Mouse (Mus musculus) lung, embryonic 14.5 days (tissue): ENCODE measurements around the gene Adamts8. TPM values are rescaled to one million over a fixed set of nuclear protein-coding genes. Genes with fewer than 3 reads are reported as not detected.

Experiments
- ATAC-seq: fragments of 200-750 bp; cut with Nextera tagmentation; 2 replicates; pipeline ENCODE4 v1.8.0; 2017; ENCODE audit warnings: mild to moderate bottlenecking, moderate TSS enrichment, moderate library complexity; ENCODE audit not compliant: insufficient read depth
- DNase-seq: peaks from one replicate; pipeline ENCODE4 v3.0.0-alpha.2; 2015
- H3K27ac ChIP-seq: fragments of 300-500 bp; sonication (generic); 2 replicates; pipeline ENCODE4 v1.5.1; 2014; ENCODE audit warnings: low read depth, mild to moderate bottlenecking, moderate library complexity
- H3K27me3 ChIP-seq: fragments of 300-500 bp; sonication (generic); 2 replicates; pipeline ENCODE4 v1.6.1; 2014; ENCODE audit warnings: low read length, control low read depth; ENCODE audit not compliant: insufficient read depth
- H3K36me3 ChIP-seq: fragments of 300-500 bp; sonication (generic); 2 replicates; pipeline ENCODE4 v1.6.1; 2014; ENCODE audit warnings: control low read depth; ENCODE audit not compliant: insufficient read depth
- H3K4me1 ChIP-seq: fragments of 300-500 bp; sonication (generic); 2 replicates; pipeline ENCODE4 v1.6.1; 2014; ENCODE audit warnings: antibody characterized with exemption, control low read depth; ENCODE audit not compliant: insufficient read depth
- H3K4me2 ChIP-seq: fragments of 300-500 bp; sonication (generic); 2 replicates; pipeline ENCODE4 v1.6.1; 2014; ENCODE audit warnings: mild to moderate bottlenecking
- H3K4me3 ChIP-seq: fragments of 300-500 bp; sonication (generic); 2 replicates; pipeline ENCODE4 v1.5.1; 2014; ENCODE audit warnings: low read depth, low read length
- H3K9ac ChIP-seq: fragments of 300-500 bp; sonication (generic); 2 replicates; pipeline ENCODE4 v1.6.1; 2014
- H3K9me3 ChIP-seq: fragments of 300-500 bp; sonication (generic); 2 replicates; pipeline ENCODE4 v1.6.1; 2016; ENCODE audit warnings: low read depth, low read length, control low read depth
- CTCF ChIP-seq: IDR thresholded peaks from 2 replicates; pipeline ENCODE4 v1.5.1; 2016; ENCODE audit warnings: antibody characterized with exemption, low read depth
- WGBS: fragments of 180-500 bp; shearing (Covaris S2); extraction: QIAGEN DNeasy Blood & Tissue Kit; methylation state at CpG from one replicate; pipeline ENCODE4 v1.1.7; 2014; 5-methylcytosine and 5-hydroxymethylcytosine counted together
- polyA plus RNA-seq: library from polyadenylated mRNA; unstranded; fragments of >200 nt; fragmentation: Nextera tagmentation; extraction: Ambion mirVana; gene quantifications from 2 replicates; pipeline ENCODE4 v1.2.1, GENCODE M21; 2014

Adamts8 gene
- polyA plus RNA-seq, 1 experiment from 2014 or later, result 2.0 TPM

GRCm38 (mm10) chr9:30940328-30940727 is 2.0 kb upstream of the Adamts8 start:
- ATAC-seq, result peak; percentile 52; the same call in 1 of the 2 replicates
- peaks cover 53% of the 10 kb centered on the region for H3K27me3 ChIP-seq
- DNase-seq, result peak; percentile 96
- no peaks in the 10 kb centered on the region for H3K9me3 ChIP-seq
- H3K36me3 ChIP-seq, result no peaks in the 10 kb centered on the region
- H3K27ac ChIP-seq, result no peak overlapping the region
- peak; percentile 99 for TF ChIP-seq CTCF
- no peak overlapping the region for H3K9ac ChIP-seq
- no peaks in the 10 kb centered on the region for H3K4me1 ChIP-seq
- no peak overlapping the region for H3K4me2 ChIP-seq
- no peak overlapping the region for H3K4me3 ChIP-seq
- 7% methylated on average over 6 of the region's 6 CpGs for WGBS

- peak; percentile 15; the same call in 1 of the 2 replicates for ATAC-seq
- Histone ChIP-seq H3K27me3 (peaks cover 65% of the 10 kb centered on the region), H3K27ac (no peak overlapping the region), H3K4me1 (no peaks in the 10 kb centered on the region), H3K36me3 (no peaks in the 10 kb centered on the region), H3K4me3 (peak overlapping the region; percentile 53), H3K4me2 (peak overlapping the region; percentile 98), H3K9ac (peak overlapping the region; percentile 49; the same call in 1 of the 2 replicates), H3K9me3 (no peaks in the 10 kb centered on the region)
- peak; percentile 28 for DNase-seq
- TF ChIP-seq CTCF, result no peak
- WGBS, result 2% methylated on average over 14 of the region's 14 CpGs
These were observed 979 bp downstream of the Adamts8 start for GRCm38 (mm10) chr9:30943341-30943740.

GRCm38 (mm10) chr9:30944234-30944633 is 1.9 kb downstream of the Adamts8 start:
- Histone ChIP-seq H3K4me2 (peak overlapping the region; percentile 6; the same call in 1 of the 2 replicates), H3K36me3 (no peaks in the 10 kb centered on the region), H3K27me3 (peaks cover 63% of the 10 kb centered on the region), H3K4me1 (no peaks in the 10 kb centered on the region), H3K9ac (no peak overlapping the region), H3K4me3 (peak overlapping the region; percentile 53; the same call in 1 of the 2 replicates), H3K27ac (no peak overlapping the region), H3K9me3 (no peaks in the 10 kb centered on the region)
- ATAC-seq, result no peak
- TF ChIP-seq CTCF, result no peak
- DNase-seq, result no peak
- 20% methylated on average over 1 of the region's 1 CpGs for WGBS

- no peak for DNase-seq
- Histone ChIP-seq H3K9ac (no peak overlapping the region), H3K9me3 (no peaks in the 10 kb centered on the region), H3K4me3 (no peak overlapping the region), H3K4me1 (peaks cover 2% of the 10 kb centered on the region; the same call in 1 of the 2 replicates), H3K36me3 (no peaks in the 10 kb centered on the region), H3K27me3 (peaks cover 62% of the 10 kb centered on the region), H3K4me2 (no peak overlapping the region), H3K27ac (no peak overlapping the region)
- WGBS, result 39% methylated on average over 1 of the region's 1 CpGs
- TF ChIP-seq CTCF, result no peak
- no peak for ATAC-seq
These were observed 2.9 kb downstream of the Adamts8 start for GRCm38 (mm10) chr9:30945276-30945675.

GRCm38 (mm10) chr9:30949422-30949821 is 7.1 kb downstream of the Adamts8 start:
- H3K9ac ChIP-seq, result no peak overlapping the region
- H3K27me3 ChIP-seq, result peaks cover 21% of the 10 kb centered on the region
- peaks cover 4% of the 10 kb centered on the region; the same call in 1 of the 2 replicates for H3K4me1 ChIP-seq
- no peak for TF ChIP-seq CTCF
- ATAC-seq (no peak), DNase-seq (peak; percentile 57)
- no peak overlapping the region for H3K4me2 ChIP-seq
- H3K9me3 ChIP-seq, result no peaks in the 10 kb centered on the region
- H3K27ac ChIP-seq, result no peak overlapping the region
- no peak overlapping the region for H3K4me3 ChIP-seq
- 48% methylated on average over 3 of the region's 3 CpGs for WGBS
- no peaks in the 10 kb centered on the region for H3K36me3 ChIP-seq

GRCm38 (mm10) chr9:30949971-30950370 is 7.6 kb downstream of the Adamts8 start:
- peaks cover 16% of the 10 kb centered on the region; the same call in 1 of the 2 replicates for H3K27me3 ChIP-seq
- H3K36me3 ChIP-seq, result no peaks in the 10 kb centered on the region
- DNase-seq, result peak; percentile 28
- H3K4me2 ChIP-seq, result no peak overlapping the region
- no peak overlapping the region for H3K4me3 ChIP-seq
- ATAC-seq, result no peak
- 68% methylated on average over 4 of the region's 4 CpGs for WGBS
- no peak for TF ChIP-seq CTCF
- H3K27ac ChIP-seq, result no peak overlapping the region
- no peaks in the 10 kb centered on the region for H3K9me3 ChIP-seq
- H3K4me1 ChIP-seq, result peaks cover 4% of the 10 kb centered on the region; the same call in 1 of the 2 replicates
- H3K9ac ChIP-seq, result no peak overlapping the region

GRCm38 (mm10) chr9:30950592-30950991 is 8.2 kb downstream of the Adamts8 start:
- DNase-seq, result peak; percentile 87
- TF ChIP-seq CTCF, result no peak
- peak; percentile 55; the same call in 1 of the 2 replicates for ATAC-seq
- Histone ChIP-seq H3K36me3 (no peaks in the 10 kb centered on the region), H3K9ac (no peak overlapping the region), H3K27me3 (peaks cover 11% of the 10 kb centered on the region; the same call in 1 of the 2 replicates), H3K4me2 (no peak overlapping the region), H3K4me1 (peaks cover 4% of the 10 kb centered on the region; the same call in 1 of the 2 replicates), H3K9me3 (no peaks in the 10 kb centered on the region), H3K4me3 (no peak overlapping the region), H3K27ac (no peak overlapping the region)
- 51% methylated on average over 4 of the region's 4 CpGs for WGBS
